In the genomic region with DNA sequence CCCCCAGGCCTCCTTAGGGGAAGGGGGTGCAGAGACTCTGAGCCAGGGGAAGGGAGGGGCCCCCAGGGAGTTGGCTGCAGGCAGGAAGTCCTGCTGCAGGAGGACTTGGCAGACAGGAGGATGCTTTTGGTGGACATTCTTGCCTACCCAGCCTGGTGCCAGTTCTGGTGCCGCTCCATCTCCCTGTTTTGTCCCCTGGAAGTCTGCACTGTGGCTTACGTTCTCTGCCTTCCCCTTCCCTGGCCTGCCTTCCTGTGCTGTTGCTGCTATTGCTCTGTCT, we compare ENCODE assay signal across 10 mouse cellular contexts. TPM values are rescaled to one million over a fixed set of nuclear protein-coding genes. Genes with fewer than 3 reads are reported as not detected.
DNase-seq lines count a peak whose midpoint lies in the region; ATAC-seq lines count a peak whose summit lies in the region.
"Had no signal": no experiment of that assay in that cellular context is flagged by ENCODE, and none has a peak within 500 bp of the region (broad histone marks: within the 10 kb centered on the region; RNA-seq: fewer than 3 reads in every experiment).

No protein-coding gene starts in this region.

- no peak overlapping the region for H3K4me3 ChIP-seq in heart, embryonic 12.5 days
- H3K4me3 ChIP-seq in limb, embryonic 15.5 days, result no peak overlapping the region
- no peak overlapping the region for H3K4me3 ChIP-seq in forebrain, embryonic 14.5 days (ENCODE audit: low read depth, low read length)
- H3K4me3 ChIP-seq: neural tube, embryonic 13.5 days had no signal

- 65% methylated on average over 2 of the region's 2 CpGs for WGBS in heart, embryonic 12.5 days
- 67% methylated on average over 2 of the region's 2 CpGs for WGBS in limb, embryonic 15.5 days
- 89% methylated on average over 2 of the region's 2 CpGs for WGBS in forebrain, embryonic 14.5 days

- peak; percentile 29 for DNase-seq in cerebellum, adult 11 months
- no peak for DNase-seq in cerebellum, postnatal 4 days (ENCODE audit: low spot score in 2 of 2)
- DNase-seq in left cerebral cortex, postnatal 4 days, result peak; percentile 59
- no peak for DNase-seq in left cerebral cortex, adult 18-20 months (ENCODE audit: low spot score in 2 of 2)
- DNase-seq in forebrain, embryonic 14.5 days (ENCODE audit: low spot score), result no peak
- DNase-seq in adrenal gland, adult 2 months, result no peak

- ATAC-seq in heart, embryonic 12.5 days (ENCODE audit: insufficient number of reproducible peaks, low FRiP score), result no peak
- ATAC-seq in limb, embryonic 15.5 days (ENCODE audit: insufficient number of reproducible peaks, low FRiP score, low TSS enrichment, low read depth), result no peak
- ATAC-seq in forebrain, embryonic 14.5 days, result no peak
- ATAC-seq: Patski had no signal

- H3K9me3 ChIP-seq in heart, embryonic 12.5 days (replicated peaks), result peaks cover 4% of the 10 kb centered on the region; the same call in 1 of the 2 replicates
- no peaks in the 10 kb centered on the region for H3K9me3 ChIP-seq in limb, embryonic 15.5 days
- H3K9me3 ChIP-seq in forebrain, embryonic 14.5 days (replicated peaks; ENCODE audit: control insufficient read depth, low read length), result 0 out of 2 replicates have a peak, but pooled peaks cover 3% of the 10 kb centered on the region
- H3K9me3 ChIP-seq: neural tube, embryonic 13.5 days had no signal

- H3K4me1 ChIP-seq in heart, embryonic 12.5 days (replicated peaks), result peaks cover 59% of the 10 kb centered on the region
- peaks cover 29% of the 10 kb centered on the region for H3K4me1 ChIP-seq in limb, embryonic 15.5 days
- 0 out of 2 replicates have a peak, but pooled peaks cover 3% of the 10 kb centered on the region for H3K4me1 ChIP-seq in forebrain, embryonic 14.5 days (ENCODE audit: control insufficient read depth, insufficient read depth, low read length)

- H3K27ac ChIP-seq in heart, embryonic 12.5 days (ENCODE audit: poor library complexity, severe bottlenecking), result peak overlapping the region; percentile 13; the same call in 1 of the 2 replicates
- H3K27ac ChIP-seq in limb, embryonic 15.5 days, result peak overlapping the region; percentile 27; the same call in 1 of the 2 replicates
- no peak overlapping the region for H3K27ac ChIP-seq in forebrain, embryonic 14.5 days (ENCODE audit: low read depth, low read length)
- H3K27ac ChIP-seq: neural tube, embryonic 13.5 days had no signal

- H3K4me2 ChIP-seq in heart, embryonic 12.5 days, result no peak overlapping the region
- no peak overlapping the region for H3K4me2 ChIP-seq in limb, embryonic 15.5 days
- H3K4me2 ChIP-seq in forebrain, embryonic 14.5 days (ENCODE audit: low read length), result no peak overlapping the region
- H3K4me2 ChIP-seq: neural tube, embryonic 13.5 days had no signal

- peak overlapping the region; percentile 9; the same call in 1 of the 2 replicates for H3K9ac ChIP-seq in heart, embryonic 12.5 days
- H3K9ac ChIP-seq in limb, embryonic 15.5 days, result no peak overlapping the region
- H3K9ac ChIP-seq in forebrain, embryonic 14.5 days (ENCODE audit: low read length), result no peak overlapping the region
- H3K9ac ChIP-seq: neural tube, embryonic 13.5 days had no signal

- no peaks in the 10 kb centered on the region for H3K27me3 ChIP-seq in heart, embryonic 12.5 days (replicated peaks)
- H3K27me3 ChIP-seq in limb, embryonic 15.5 days, result no peaks in the 10 kb centered on the region
- no peaks in the 10 kb centered on the region for H3K27me3 ChIP-seq in forebrain, embryonic 14.5 days (replicated peaks; ENCODE audit: control insufficient read depth, insufficient read depth, low read length)
- H3K27me3 ChIP-seq: neural tube, embryonic 13.5 days; Patski had no signal

- peaks cover 40% of the 10 kb centered on the region for H3K36me3 ChIP-seq in heart, embryonic 12.5 days
- peaks cover 53% of the 10 kb centered on the region for H3K36me3 ChIP-seq in limb, embryonic 15.5 days
- H3K36me3 ChIP-seq in forebrain, embryonic 14.5 days (ENCODE audit: control insufficient read depth, insufficient read depth, low read length), result peaks cover 41% of the 10 kb centered on the region

- intact Hi-C loops in left cerebral cortex, postnatal 4 days (cut with DNase I), result no loop called here

RNA-seq across cellular contexts. Expression of a gene that starts 12.7 kb away (rescaled TPM):
- 10 to 100 TPM; 36.7 to 36.8 TPM for total RNA-seq in left cerebral cortex, postnatal 4 days (2021)
- total RNA-seq in left cerebral cortex, adult 18-20 months (2021), result 10 to 100 TPM; 35.1 to 36.0 TPM
- polyA plus RNA-seq in heart, embryonic 12.5 days (2016; fragmentation: Nextera tagmentation; extraction: Ambion mirVana), result 4.0 and 4.8 TPM in 2 replicates
- 5.1 and 5.4 TPM in 2 replicates for polyA plus RNA-seq in limb, embryonic 15.5 days (2015; fragmentation: Nextera tagmentation; extraction: Ambion mirVana)
- polyA plus RNA-seq in forebrain, embryonic 14.5 days (2014; fragmentation: Nextera tagmentation; extraction: Ambion mirVana), result 6.8 and 7.6 TPM in 2 replicates
- total RNA-seq in adrenal gland, adult 2 months (2021), result 10 to 100 TPM; 23.4 to 25.2 TPM
- 31.1 and 46.9 TPM in 2 replicates for polyA plus RNA-seq in adrenal gland, adult 2 months (2012; rRNA removed)

RNA-seq across cellular contexts. Expression of a gene that starts 53.5 kb away (rescaled TPM):
- 10 to 100 TPM; 65.3 to 72.8 TPM for total RNA-seq in left cerebral cortex, postnatal 4 days (2021)
- 10 to 100 TPM; 85.2 to 93.8 TPM for total RNA-seq in left cerebral cortex, adult 18-20 months (2021)
- polyA plus RNA-seq in heart, embryonic 12.5 days (2016; fragmentation: Nextera tagmentation; extraction: Ambion mirVana), result 6.5 and 6.6 TPM in 2 replicates
- polyA plus RNA-seq in limb, embryonic 15.5 days (2015; fragmentation: Nextera tagmentation; extraction: Ambion mirVana), result 5.8 and 6.6 TPM in 2 replicates
- polyA plus RNA-seq in forebrain, embryonic 14.5 days (2014; fragmentation: Nextera tagmentation; extraction: Ambion mirVana), result 8.3 and 10.6 TPM in 2 replicates
- 10 to 100 TPM; 21.8 to 24.4 TPM for total RNA-seq in adrenal gland, adult 2 months (2021)
- polyA plus RNA-seq in adrenal gland, adult 2 months (2012; rRNA removed), result 27.0 and 35.2 TPM in 2 replicates

RNA-seq across cellular contexts. Expression of a gene that starts 54.5 kb away (rescaled TPM):
- 10 to 100 TPM; 37.7 to 42.4 TPM for total RNA-seq in left cerebral cortex, postnatal 4 days (2021)
- total RNA-seq in left cerebral cortex, adult 18-20 months (2021), result 10 to 100 TPM; 29.9 to 31.1 TPM
- polyA plus RNA-seq in heart, embryonic 12.5 days (2016; fragmentation: Nextera tagmentation; extraction: Ambion mirVana), result 31.6 and 33.5 TPM in 2 replicates
- 45.4 and 46.6 TPM in 2 replicates for polyA plus RNA-seq in limb, embryonic 15.5 days (2015; fragmentation: Nextera tagmentation; extraction: Ambion mirVana)
- polyA plus RNA-seq in forebrain, embryonic 14.5 days (2014; fragmentation: Nextera tagmentation; extraction: Ambion mirVana), result 33.2 and 38.2 TPM in 2 replicates
- 10 to 100 TPM; 35.3 to 39.8 TPM for total RNA-seq in adrenal gland, adult 2 months (2021)
- 2.2 and 3.8 TPM in 2 replicates for polyA plus RNA-seq in adrenal gland, adult 2 months (2012; rRNA removed)

Comparison
In these comparisons a context has a peak if more than half of its experiments do, and no peak if none do; other contexts are left out.
1. DNase-seq: peak in cerebellum, adult 11 months (single experiment) and left cerebral cortex, postnatal 4 days (single experiment); none in cerebellum, postnatal 4 days (0 of 2), left cerebral cortex, adult 18-20 months (0 of 2), forebrain, embryonic 14.5 days (single experiment) and adrenal gland, adult 2 months (single experiment).